Mouse (Mus musculus): ENCODE data around the gene Mettl26. TPM values are rescaled to one million over a fixed set of nuclear protein-coding genes. Genes with fewer than 3 reads are reported as not detected.

Gene Mettl26
- polyA plus RNA-seq (2012; ENCODE audit: insufficient read depth, low replicate concordance) = 22.6 and 23.9 TPM in 2 replicates

GRCm38 (mm10) chr17:25874721-25875170, at the start of gene Mettl26:
Gene Mettl26, plus strand, starts transcription at chr17:25875074.
- Histone ChIP-seq H3K4me3 (replicated peaks) (peak within 1 kb of the TSS; percentile 100), H3K36me3 (replicated peaks; ENCODE audit: low read length) (peaks cover 28% of the 10 kb centered on the region), H3K27me3 (replicated peaks) (no peaks in the 10 kb centered on the region), H3K9me3 (no peaks in the 10 kb centered on the region), H3K4me1 (peaks cover 55% of the 10 kb centered on the region)
- no peak for TF ChIP-seq GATA1 (IDR thresholded peaks at IDR 0.05; ENCODE audit: borderline replicate concordance, low read length)
- no peak for TF ChIP-seq FLI1 (IDR thresholded peaks at IDR 0.05; ENCODE audit: low read length)

DNA sequence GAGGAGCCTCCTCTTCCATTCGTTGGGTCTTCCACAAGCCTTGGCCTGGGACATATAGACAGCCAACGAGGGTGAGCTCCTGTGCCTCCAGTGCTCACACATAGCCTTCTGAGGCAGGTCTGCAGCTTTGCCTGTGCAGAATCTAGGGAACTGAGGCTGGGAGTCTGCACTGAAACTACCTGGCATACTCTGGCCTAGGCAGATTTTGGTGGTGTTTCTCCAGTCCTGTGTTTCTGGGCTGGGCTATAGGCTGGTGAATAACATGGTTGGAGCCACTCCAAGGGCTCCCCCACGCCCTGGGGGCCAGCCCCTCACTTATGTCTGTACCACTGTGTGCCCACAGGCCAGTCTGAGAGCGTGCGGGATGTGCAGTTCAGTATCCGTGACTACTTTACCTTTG, 49.6 kb upstream of the Mettl26 start:
- Histone ChIP-seq H3K9me3 (no peaks in the 10 kb centered on the region), H3K4me3 (replicated peaks) (peak overlapping the region; percentile 46), H3K36me3 (replicated peaks; ENCODE audit: low read length) (peaks cover 49% of the 10 kb centered on the region), H3K27me3 (replicated peaks) (peaks cover 12% of the 10 kb centered on the region), H3K4me1 (peaks cover 73% of the 10 kb centered on the region)
- TF ChIP-seq FLI1 (IDR thresholded peaks at IDR 0.05; ENCODE audit: low read length) = no peak
- no peak for TF ChIP-seq GATA1 (IDR thresholded peaks at IDR 0.05; ENCODE audit: borderline replicate concordance, low read length)

GRCm38 (mm10) chr17:25825984-25826570, 48.8 kb upstream of the Mettl26 start:
- TF ChIP-seq GATA1 (IDR thresholded peaks at IDR 0.05; ENCODE audit: borderline replicate concordance, low read length) = no peak
- no peak for TF ChIP-seq FLI1 (IDR thresholded peaks at IDR 0.05; ENCODE audit: low read length)
- peaks cover 80% of the 10 kb centered on the region for H3K4me1 ChIP-seq

DNA sequence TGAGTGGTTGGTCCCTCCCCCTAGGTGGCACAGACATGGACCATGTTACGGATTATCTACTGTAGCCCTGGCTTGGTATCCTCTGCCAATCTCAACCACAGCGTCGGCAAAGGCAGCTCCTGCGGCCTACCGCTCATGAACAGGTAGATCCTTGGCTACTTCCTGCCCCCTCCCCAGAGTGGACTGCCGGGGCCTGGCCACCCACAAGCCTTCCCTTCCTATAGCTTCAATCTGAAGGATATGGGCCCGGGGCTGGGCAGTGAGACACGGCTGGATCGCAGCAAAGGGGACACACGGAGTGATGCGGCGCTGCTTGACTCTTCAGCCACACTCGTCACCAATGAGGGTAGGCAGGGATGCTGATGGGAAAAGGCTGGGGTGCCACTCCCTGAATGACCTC, 47.9 kb upstream of the Mettl26 start:
- TF ChIP-seq GATA1 (IDR thresholded peaks at IDR 0.05; ENCODE audit: borderline replicate concordance, low read length) (no peak), FLI1 (IDR thresholded peaks at IDR 0.05; ENCODE audit: low read length) (no peak)
- H3K4me3 ChIP-seq (replicated peaks) = peak overlapping the region; percentile 55
- H3K36me3 ChIP-seq (replicated peaks; ENCODE audit: low read length) = peaks cover 66% of the 10 kb centered on the region
- H3K9me3 ChIP-seq = no peaks in the 10 kb centered on the region
- peaks cover 3% of the 10 kb centered on the region for H3K27me3 ChIP-seq (replicated peaks)
- H3K4me1 ChIP-seq = peaks cover 90% of the 10 kb centered on the region

More at GRCm38 (mm10) chr17:25825984-25826570, 48.8 kb upstream of the Mettl26 start:
- peak overlapping the region; percentile 53 for H3K4me3 ChIP-seq (replicated peaks)
- peaks cover 6% of the 10 kb centered on the region for H3K27me3 ChIP-seq (replicated peaks)
- H3K36me3 ChIP-seq (replicated peaks; ENCODE audit: low read length) = peaks cover 57% of the 10 kb centered on the region
- no peaks in the 10 kb centered on the region for H3K9me3 ChIP-seq

- Histone ChIP-seq H3K4me3 (replicated peaks) (peak overlapping the region; percentile 93), H3K4me1 (peaks cover 89% of the 10 kb centered on the region), H3K36me3 (replicated peaks; ENCODE audit: low read length) (peaks cover 67% of the 10 kb centered on the region)
Observed at GRCm38 (mm10) chr17:25827546-25828222, 47.2 kb upstream of the Mettl26 start.

DNA sequence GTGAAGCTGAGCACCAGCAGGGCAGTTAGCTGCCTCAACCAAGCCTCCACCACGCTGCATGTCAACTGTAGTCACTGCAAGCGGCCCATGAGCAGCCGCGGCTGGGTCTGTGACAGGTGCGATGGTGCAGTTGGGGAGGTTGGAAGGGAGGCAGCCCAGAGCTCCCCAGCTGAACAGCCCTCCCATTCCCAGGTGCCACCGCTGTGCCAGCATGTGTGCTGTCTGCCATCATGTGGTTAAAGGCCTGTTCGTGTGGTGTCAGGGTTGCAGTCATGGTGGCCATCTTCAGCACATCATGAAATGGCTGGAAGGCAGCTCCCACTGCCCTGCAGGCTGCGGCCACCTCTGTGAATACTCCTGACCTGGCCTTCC, 46.7 kb upstream of the Mettl26 start:
- no peak for TF ChIP-seq FLI1 (IDR thresholded peaks at IDR 0.05; ENCODE audit: low read length)
- TF ChIP-seq GATA1 (IDR thresholded peaks at IDR 0.05; ENCODE audit: borderline replicate concordance, low read length) = no peak
- Histone ChIP-seq H3K4me1 (peaks cover 86% of the 10 kb centered on the region), H3K36me3 (replicated peaks; ENCODE audit: low read length) (peaks cover 67% of the 10 kb centered on the region)

More at GRCm38 (mm10) chr17:25827546-25828222, 47.2 kb upstream of the Mettl26 start:
- H3K9me3 ChIP-seq = no peaks in the 10 kb centered on the region
- no peak for TF ChIP-seq GATA1 (IDR thresholded peaks at IDR 0.05; ENCODE audit: borderline replicate concordance, low read length)
- no peak for TF ChIP-seq FLI1 (IDR thresholded peaks at IDR 0.05; ENCODE audit: low read length)
- no peaks in the 10 kb centered on the region for H3K27me3 ChIP-seq (replicated peaks)

GRCm38 (mm10) chr17:25828712-25829557, 45.9 kb upstream of the Mettl26 start, which contains the start of gene Jmjd8:
Gene Jmjd8, plus strand, starts transcription at chr17:25828867.
- peaks cover 67% of the 10 kb centered on the region for H3K36me3 ChIP-seq (replicated peaks; ENCODE audit: low read length)
- TF ChIP-seq GATA1 (IDR thresholded peaks at IDR 0.05; ENCODE audit: borderline replicate concordance, low read length) = no peak
- TF ChIP-seq FLI1 (IDR thresholded peaks at IDR 0.05; ENCODE audit: low read length) = no peak
- peaks cover 88% of the 10 kb centered on the region for H3K4me1 ChIP-seq
- H3K4me3 ChIP-seq (replicated peaks) = peak within 1 kb of the TSS; percentile 93
- no peaks in the 10 kb centered on the region for H3K27me3 ChIP-seq (replicated peaks)
- H3K9me3 ChIP-seq = no peaks in the 10 kb centered on the region

More for the DNA sequence above, 46.7 kb upstream of the Mettl26 start:
- peak overlapping the region; percentile 93 for H3K4me3 ChIP-seq (replicated peaks)
- H3K27me3 ChIP-seq (replicated peaks) = no peaks in the 10 kb centered on the region
- H3K9me3 ChIP-seq = no peaks in the 10 kb centered on the region

DNA sequence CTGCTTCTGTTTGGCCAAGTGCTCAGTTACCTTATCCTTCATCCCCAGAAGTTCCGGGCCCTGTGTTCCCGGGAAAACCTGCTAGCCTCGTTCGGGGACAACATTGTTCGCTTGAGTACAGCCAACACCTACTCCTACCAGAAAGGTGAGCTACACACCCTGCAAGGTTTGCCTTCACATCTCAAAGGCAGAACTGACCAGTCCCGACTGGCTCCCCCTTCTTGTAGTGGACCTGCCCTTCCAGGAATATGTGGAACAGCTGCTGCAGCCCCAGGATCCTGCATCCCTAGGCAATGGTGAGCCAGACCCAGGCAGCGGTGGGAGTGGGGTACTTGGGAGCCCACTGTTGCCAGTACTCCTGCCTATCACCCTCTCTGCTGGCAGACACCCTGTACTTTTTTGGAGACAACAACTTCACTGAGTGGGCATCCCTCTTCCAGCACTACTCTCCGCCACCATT, 45.3 kb upstream of the Mettl26 start:
- TF ChIP-seq GATA1 (IDR thresholded peaks at IDR 0.05; ENCODE audit: borderline replicate concordance, low read length) (no peak), FLI1 (IDR thresholded peaks at IDR 0.05; ENCODE audit: low read length) (no peak)
- Histone ChIP-seq H3K27me3 (replicated peaks) (no peaks in the 10 kb centered on the region), H3K4me1 (peaks cover 88% of the 10 kb centered on the region), H3K4me3 (replicated peaks) (peak overlapping the region; percentile 93), H3K9me3 (no peaks in the 10 kb centered on the region), H3K36me3 (replicated peaks; ENCODE audit: low read length) (peaks cover 69% of the 10 kb centered on the region)

- peaks cover 88% of the 10 kb centered on the region for H3K4me1 ChIP-seq
- no peaks in the 10 kb centered on the region for H3K27me3 ChIP-seq (replicated peaks)
- no peaks in the 10 kb centered on the region for H3K9me3 ChIP-seq
- TF ChIP-seq GATA1 (IDR thresholded peaks at IDR 0.05; ENCODE audit: borderline replicate concordance, low read length) (no peak), FLI1 (IDR thresholded peaks at IDR 0.05; ENCODE audit: low read length) (no peak)
- peaks cover 72% of the 10 kb centered on the region for H3K36me3 ChIP-seq (replicated peaks; ENCODE audit: low read length)
- H3K4me3 ChIP-seq (replicated peaks) = peak overlapping the region; percentile 44
Observed at GRCm38 (mm10) chr17:25830200-25830753, 44.6 kb upstream of the Mettl26 start.

All from megakaryocyte, embryonic 14.5 days (primary cell).